Mouse (Mus musculus) liver, postnatal 0 days (tissue): Measurements from ENCODE around the gene 4931429L15Rik.

Experiments used
- CTCF ChIP-seq: sonication (generic); IDR thresholded peaks from 2 replicates; pipeline ENCODE4 v1.5.1; 2016; ENCODE audit warnings: antibody characterized with exemption, low read depth
- EP300 ChIP-seq: IDR thresholded peaks from 2 replicates; pipeline ENCODE4 v1.6.1; 2016; ENCODE audit warnings: antibody characterized with exemption, low read depth, mild to moderate bottlenecking

DNA sequence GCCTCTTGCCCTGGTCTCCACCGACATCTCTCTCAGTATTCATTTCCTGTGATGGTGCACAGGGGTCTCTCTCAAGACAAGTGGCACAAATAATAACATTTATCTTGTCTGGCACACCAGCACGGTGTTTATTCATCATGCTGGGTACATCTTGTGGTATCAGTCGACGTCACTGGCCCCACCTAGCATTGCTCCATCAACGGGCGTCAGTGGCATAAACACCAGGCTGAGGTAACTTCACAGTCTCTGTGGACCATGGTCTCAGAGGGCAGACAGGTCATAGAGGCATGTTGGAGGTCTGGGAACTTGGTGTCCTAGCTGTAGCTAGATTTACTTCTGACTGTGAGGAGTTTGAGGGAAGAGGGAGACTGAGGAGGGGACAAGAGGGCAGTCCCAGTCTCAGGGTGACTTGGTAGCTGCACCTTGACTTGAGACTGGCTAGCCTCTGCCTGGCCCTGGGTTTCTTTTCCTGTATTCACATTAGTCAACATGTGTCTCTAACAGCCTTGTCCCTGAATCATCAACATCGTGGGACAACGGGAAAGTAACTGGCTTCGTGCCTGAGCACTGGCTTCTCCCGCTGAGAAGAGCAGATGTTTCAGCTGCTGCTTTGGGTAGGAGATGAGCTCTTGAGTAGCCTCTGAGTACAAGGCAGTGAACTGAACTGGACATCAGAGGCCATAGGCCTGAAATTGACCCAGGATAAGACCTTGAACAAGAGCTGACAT, 63.0 kb downstream of the 4931429L15Rik start:
- TF ChIP-seq CTCF (no peak), EP300 (peak; percentile 91)
